Mouse (Mus musculus): ENCODE measurements at regions not wholly inside any gene's neighbourhood (a gene's known extent, or its start where the extent isn't known, plus 50 kb on each side); places are given as distances from the start of the nearest gene placed in this dataset.

DNA sequence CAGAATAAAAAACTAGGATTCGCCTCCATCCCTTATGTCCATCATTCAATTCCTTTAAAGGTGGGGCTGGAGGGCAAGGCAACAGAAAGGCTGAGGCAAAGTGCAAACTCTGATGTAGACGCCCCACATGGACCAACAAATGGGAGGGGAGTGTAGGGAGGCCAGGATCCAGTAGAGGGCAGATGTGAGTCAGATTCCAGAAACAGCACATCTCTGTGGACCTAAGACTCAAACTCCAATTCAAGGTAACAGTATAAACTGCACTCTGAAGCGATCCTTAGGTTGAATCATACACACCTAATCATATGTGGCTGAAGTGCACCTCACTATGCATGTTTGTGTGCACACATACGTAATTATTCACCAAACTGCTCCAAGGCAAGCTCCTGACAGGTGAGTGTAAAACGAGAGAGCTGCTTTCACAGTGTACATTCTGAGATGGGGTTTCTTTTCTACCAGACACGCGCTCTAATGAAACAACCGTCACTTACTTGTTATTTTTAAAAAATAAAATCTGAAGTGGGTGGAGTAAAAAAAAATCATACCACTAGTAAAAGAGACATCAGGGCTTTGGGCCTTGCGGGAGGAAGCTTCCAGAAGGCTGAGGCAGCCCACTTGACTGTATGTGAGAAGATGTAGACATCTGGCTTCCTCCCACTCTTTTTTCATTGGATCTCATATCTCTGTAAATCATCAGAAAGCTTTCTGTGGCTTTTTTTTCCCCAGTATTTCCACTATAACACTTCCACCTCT lies 60.6 kb upstream of the Ssx2ip start:
- peak; percentile 51; the same call in 1 of the 2 replicates for TF ChIP-seq CTCF (IDR thresholded peaks at IDR 0.05; ENCODE audit: control insufficient read depth, insufficient read depth, insufficient replicate concordance, low read depth, low read length)
- TF ChIP-seq POLR2A (IDR thresholded peaks at IDR 0.05; ENCODE audit: control insufficient read depth, low read depth, low read length): no peak
